Mouse (Mus musculus): ENCODE data around the gene Tvp23b.

DNA sequence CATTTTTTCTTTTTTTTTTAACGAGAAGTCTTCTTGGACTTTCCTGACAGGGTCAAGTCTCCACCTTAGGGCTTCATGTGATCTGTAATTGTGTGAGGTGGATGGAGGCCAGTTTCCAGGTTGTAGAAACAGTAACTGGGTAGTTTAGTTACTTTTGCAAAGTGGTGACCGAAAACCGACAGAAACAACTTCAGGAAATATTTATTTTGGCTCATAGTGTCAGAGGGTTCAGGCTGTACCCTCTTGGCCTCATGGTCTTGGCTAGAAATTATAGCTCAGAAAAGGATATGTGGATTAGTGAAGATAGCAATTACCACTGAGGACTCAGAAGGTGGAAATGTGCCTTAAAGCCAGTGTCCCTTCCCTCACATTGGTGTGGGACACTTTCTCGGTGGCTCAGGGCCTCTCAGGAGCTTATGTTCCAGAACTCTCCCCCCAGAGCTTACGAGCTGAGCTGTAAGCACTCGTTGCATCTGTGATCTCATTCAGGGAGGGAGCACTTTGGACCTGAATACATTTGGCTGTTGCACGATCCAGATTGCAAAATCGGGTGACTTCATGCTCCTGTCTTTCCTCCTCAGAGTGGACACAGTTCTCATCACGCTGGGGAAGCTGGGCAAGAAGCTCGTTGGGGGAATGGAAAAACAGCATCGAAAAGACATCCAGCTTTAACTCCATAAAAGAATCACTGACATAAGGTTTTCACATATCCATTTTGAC, 55.7 kb downstream of the Tvp23b start:
- no peak for TF ChIP-seq EP300 (IDR thresholded peaks at IDR 0.05; ENCODE audit: low read depth)
- TF ChIP-seq CTCF (IDR thresholded peaks at IDR 0.05; ENCODE audit: low read depth), result no peak

All from liver, postnatal 0 days (tissue).